Mouse (Mus musculus) hindbrain, embryonic 16.5 days (tissue): ENCODE measurements at regions not wholly inside any gene's neighbourhood (a gene's known extent, or its start where the extent isn't known, plus 50 kb on each side); places are given as distances from the start of the nearest gene placed in this dataset.

Source experiments
- ATAC-seq: fragments of 200-750 bp; cut with Nextera tagmentation; 2 replicates; pipeline ENCODE4 v1.8.0; 2017; ENCODE audit warnings: moderate TSS enrichment, moderate library complexity
- H3K27ac ChIP-seq: fragments of 300-500 bp; sonication (generic); 2 replicates; pipeline ENCODE4 v1.5.1; 2014; ENCODE audit warnings: low read depth, mild to moderate bottlenecking, control low read depth, low read length, moderate library complexity
- H3K27me3 ChIP-seq: fragments of 300-500 bp; sonication (generic); replicated peaks from 2 replicates; pipeline ENCODE4 v1.6.1; 2014; ENCODE audit warnings: low read length; ENCODE audit not compliant: control insufficient read depth, insufficient read depth
- H3K36me3 ChIP-seq: fragments of 300-500 bp; sonication (generic); 2 replicates; pipeline ENCODE4 v1.6.1; 2014; ENCODE audit warnings: mild to moderate bottlenecking, low read length, moderate library complexity, mixed read lengths; ENCODE audit not compliant: control insufficient read depth, insufficient read depth
- H3K4me1 ChIP-seq: fragments of 300-500 bp; sonication (generic); 2 replicates; pipeline ENCODE4 v1.6.1; 2014; ENCODE audit warnings: low read depth, low read length; ENCODE audit not compliant: control insufficient read depth, insufficient read depth
- H3K4me2 ChIP-seq: fragments of 300-500 bp; sonication (generic); 2 replicates; pipeline ENCODE4 v1.6.1; 2014; ENCODE audit warnings: mild to moderate bottlenecking, low read length, control low read depth, moderate library complexity
- H3K4me3 ChIP-seq: fragments of 300-500 bp; sonication (generic); 2 replicates; pipeline ENCODE4 v1.5.1; 2014; ENCODE audit warnings: mild to moderate bottlenecking, low read length, control low read depth, moderate library complexity
- H3K9ac ChIP-seq: fragments of 300-500 bp; sonication (generic); 2 replicates; pipeline ENCODE4 v1.6.1; 2014; ENCODE audit warnings: low read depth, mild to moderate bottlenecking, control low read depth, low read length, moderate library complexity
- H3K9me3 ChIP-seq: fragments of 300-500 bp; sonication (generic); 2 replicates; pipeline ENCODE4 v1.6.1; 2014; ENCODE audit warnings: mild to moderate bottlenecking, low read length, moderate library complexity; ENCODE audit not compliant: control insufficient read depth
- WGBS: fragments of 180-500 bp; shearing (Covaris S2); extraction: QIAGEN DNeasy Blood & Tissue Kit; methylation state at CpG from one replicate; pipeline ENCODE4 v1.1.7; 2014; 5-methylcytosine and 5-hydroxymethylcytosine counted together

DNA sequence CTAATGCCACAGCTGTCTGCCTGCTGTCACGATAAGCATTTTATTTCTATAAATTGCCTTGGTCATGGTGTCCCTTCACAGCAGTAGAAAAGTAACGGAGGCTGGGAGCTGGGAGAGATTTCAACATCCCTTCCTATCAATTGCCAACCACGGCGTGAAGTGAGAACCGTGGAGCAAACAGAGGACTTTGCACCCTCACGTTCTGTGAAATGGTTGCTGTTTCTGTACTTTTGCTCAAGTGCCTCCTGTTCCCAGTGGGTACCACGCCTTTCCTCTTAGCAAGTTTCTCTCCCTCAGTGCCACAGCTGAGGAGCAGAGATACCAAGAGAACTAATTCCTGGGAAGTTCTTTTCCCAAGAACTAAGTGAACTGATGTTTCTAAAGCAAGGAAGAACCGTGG is 99.6 kb upstream of the Hes1 start:
- H3K27me3 ChIP-seq: no peaks in the 10 kb centered on the region
- no peaks in the 10 kb centered on the region for H3K4me1 ChIP-seq
- H3K9ac ChIP-seq: no peak overlapping the region
- H3K4me3 ChIP-seq: no peak overlapping the region
- no peak overlapping the region for H3K27ac ChIP-seq
- no peak for ATAC-seq
- 94% methylated on average over 8 of the region's 8 CpGs for WGBS
- H3K9me3 ChIP-seq: no peaks in the 10 kb centered on the region
- no peak overlapping the region for H3K4me2 ChIP-seq
- no peaks in the 10 kb centered on the region for H3K36me3 ChIP-seq

DNA sequence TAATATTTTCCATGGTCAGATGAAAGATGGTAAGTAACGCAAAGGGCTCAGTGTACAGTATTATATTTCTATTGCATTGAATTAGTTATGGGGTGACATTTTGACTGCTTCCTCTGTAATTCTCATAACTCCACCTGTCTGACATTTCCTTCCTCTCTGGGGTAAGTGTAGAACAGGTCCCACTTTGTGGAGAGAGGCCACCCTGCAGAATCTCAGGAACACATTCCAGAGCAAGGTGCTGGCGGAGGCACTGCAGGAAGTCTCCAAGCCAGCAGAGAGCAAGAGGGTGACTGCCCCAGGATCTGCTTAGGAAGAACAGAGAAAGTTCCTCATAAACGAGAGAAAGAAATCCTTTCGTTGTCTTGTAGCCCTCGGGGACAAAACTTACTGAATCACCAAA is 95.4 kb upstream of the Hes1 start:
- ATAC-seq: no peak
- no peaks in the 10 kb centered on the region for H3K9me3 ChIP-seq
- WGBS: 75% methylated on average over 5 of the region's 5 CpGs

DNA sequence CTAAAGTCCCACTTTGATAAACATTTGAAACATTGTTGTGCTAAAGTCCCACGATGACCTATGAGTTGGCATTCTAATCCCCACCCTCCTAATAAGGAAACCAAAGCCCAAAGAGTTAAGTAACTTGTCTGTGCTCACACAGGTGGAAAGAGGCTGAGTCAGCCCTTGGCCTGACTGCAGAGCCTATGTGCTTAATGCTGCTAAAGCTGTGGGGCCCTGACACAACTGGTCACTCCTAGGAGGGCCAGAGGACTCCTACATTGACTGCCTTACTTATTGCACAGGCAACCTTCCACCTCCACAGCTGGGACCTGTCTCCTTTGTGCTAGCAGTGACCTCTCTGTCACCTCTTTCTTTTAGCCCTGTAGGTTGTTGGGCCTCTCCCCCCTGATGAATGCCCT is 91.4 kb upstream of the Hes1 start:
- Histone ChIP-seq H3K9ac (no peak overlapping the region), H3K4me1 (no peaks in the 10 kb centered on the region), H3K4me3 (no peak overlapping the region), H3K9me3 (no peaks in the 10 kb centered on the region), H3K27me3 (no peaks in the 10 kb centered on the region), H3K27ac (no peak overlapping the region), H3K36me3 (no peaks in the 10 kb centered on the region), H3K4me2 (no peak overlapping the region)
- no peak for ATAC-seq
- WGBS: 54% methylated on average over 1 of the region's 1 CpGs

More for the DNA sequence above, 95.4 kb upstream of the Hes1 start:
- no peaks in the 10 kb centered on the region for H3K36me3 ChIP-seq
- H3K4me3 ChIP-seq: no peak overlapping the region
- H3K4me1 ChIP-seq: no peaks in the 10 kb centered on the region
- H3K27me3 ChIP-seq: no peaks in the 10 kb centered on the region
- no peak overlapping the region for H3K27ac ChIP-seq
- H3K4me2 ChIP-seq: no peak overlapping the region
- H3K9ac ChIP-seq: no peak overlapping the region

DNA sequence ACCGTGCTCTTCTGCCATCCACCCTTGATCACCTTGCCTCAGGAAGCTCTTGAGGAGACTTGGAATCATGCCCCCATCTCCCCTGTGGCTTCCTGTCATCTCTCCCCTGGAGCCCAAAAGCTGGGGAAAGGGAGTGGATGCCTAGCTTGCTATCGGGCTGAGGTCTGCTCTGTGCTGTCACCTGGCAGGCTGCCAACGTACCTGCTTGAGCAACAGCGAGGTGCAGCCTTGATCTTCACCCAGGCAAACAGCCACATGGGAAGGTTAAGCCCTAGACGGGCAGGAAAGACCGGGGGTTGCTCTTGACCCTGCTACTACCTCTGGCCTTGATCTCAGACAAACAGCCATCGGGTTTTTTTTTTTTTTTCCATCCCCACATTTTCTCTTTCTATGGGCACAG is 90.9 kb upstream of the Hes1 start:
- no peaks in the 10 kb centered on the region for H3K4me1 ChIP-seq
- H3K4me2 ChIP-seq: no peak overlapping the region
- ATAC-seq: no peak
- 63% methylated on average over 7 of the region's 7 CpGs for WGBS
- H3K27ac ChIP-seq: no peak overlapping the region
- no peaks in the 10 kb centered on the region for H3K27me3 ChIP-seq
- no peak overlapping the region for H3K9ac ChIP-seq
- no peak overlapping the region for H3K4me3 ChIP-seq
- no peaks in the 10 kb centered on the region for H3K9me3 ChIP-seq
- no peaks in the 10 kb centered on the region for H3K36me3 ChIP-seq

DNA sequence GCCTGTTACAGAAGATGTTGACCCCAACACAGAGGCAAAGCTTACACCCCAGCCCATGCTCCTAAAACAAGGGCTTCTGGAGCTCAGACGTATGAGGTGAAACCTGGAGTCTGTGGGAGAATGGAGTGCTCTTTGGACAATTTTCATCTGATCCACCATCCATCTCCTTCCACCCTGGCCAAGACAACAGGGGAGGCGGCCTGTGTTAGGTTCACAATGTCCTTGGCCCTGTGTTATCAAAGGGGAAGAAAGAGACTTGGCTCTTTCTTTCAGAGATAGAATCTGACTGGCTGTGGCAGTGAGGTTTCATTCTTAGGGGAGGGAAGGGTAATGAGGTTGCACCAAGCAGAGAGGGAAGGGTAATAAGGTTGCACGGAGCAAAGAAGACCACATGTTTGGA is 88.4 kb upstream of the Hes1 start:
- Histone ChIP-seq H3K4me2 (no peak overlapping the region), H3K9me3 (no peaks in the 10 kb centered on the region), H3K36me3 (no peaks in the 10 kb centered on the region), H3K27ac (no peak overlapping the region), H3K9ac (no peak overlapping the region), H3K27me3 (no peaks in the 10 kb centered on the region), H3K4me3 (no peak overlapping the region), H3K4me1 (no peaks in the 10 kb centered on the region)
- ATAC-seq: no peak
- 92% methylated on average over 3 of the region's 3 CpGs for WGBS

DNA sequence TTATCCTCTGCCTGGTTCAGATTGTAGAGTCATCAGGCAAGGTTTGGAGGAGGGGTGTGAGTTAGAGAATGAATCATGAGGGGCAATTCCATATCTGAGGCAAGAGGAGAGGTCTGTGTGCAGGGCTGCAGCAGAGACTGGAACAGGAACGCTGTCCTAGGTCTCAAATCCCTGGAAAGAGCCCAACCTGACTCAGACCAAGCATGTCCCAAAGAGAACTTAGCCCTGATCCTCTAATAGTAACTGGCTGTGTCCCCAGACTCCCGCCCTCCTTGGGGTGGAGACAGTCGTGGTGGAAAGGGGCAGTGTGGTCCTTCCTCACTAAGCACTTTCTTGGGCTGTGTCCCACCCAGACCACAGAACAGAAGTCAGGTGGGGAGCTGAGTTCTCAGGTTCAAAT is 87.2 kb upstream of the Hes1 start:
- H3K9me3 ChIP-seq: no peaks in the 10 kb centered on the region
- no peak overlapping the region for H3K27ac ChIP-seq
- ATAC-seq: no peak
- H3K4me2 ChIP-seq: no peak overlapping the region
- H3K27me3 ChIP-seq: no peaks in the 10 kb centered on the region
- 83% methylated on average over 3 of the region's 3 CpGs for WGBS
- no peak overlapping the region for H3K9ac ChIP-seq
- no peaks in the 10 kb centered on the region for H3K4me1 ChIP-seq
- H3K4me3 ChIP-seq: no peak overlapping the region
- no peaks in the 10 kb centered on the region for H3K36me3 ChIP-seq

DNA sequence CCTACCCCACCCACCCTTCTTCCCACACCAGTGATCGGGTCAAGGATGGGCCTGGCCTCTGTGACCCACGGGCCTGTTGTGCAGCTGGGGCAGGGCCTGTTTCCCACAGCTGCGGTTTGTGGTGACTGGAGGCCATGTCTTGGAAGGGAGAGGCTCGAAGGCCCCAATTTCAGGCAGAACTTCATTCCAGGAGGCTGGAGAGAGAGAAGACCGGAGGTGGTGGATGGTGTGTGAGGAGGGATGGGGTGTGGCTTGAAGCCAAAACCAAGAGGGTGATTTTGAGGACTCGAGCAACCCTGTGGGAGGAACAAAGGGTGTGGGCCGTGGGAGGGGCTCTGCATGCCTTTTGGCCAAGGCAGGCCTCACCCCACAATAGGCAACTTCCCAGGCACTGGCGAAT is 86.5 kb upstream of the Hes1 start:
- Histone ChIP-seq H3K27me3 (no peaks in the 10 kb centered on the region), H3K27ac (no peak overlapping the region), H3K9ac (no peak overlapping the region), H3K36me3 (no peaks in the 10 kb centered on the region), H3K4me3 (no peak overlapping the region), H3K4me2 (no peak overlapping the region), H3K9me3 (no peaks in the 10 kb centered on the region), H3K4me1 (no peaks in the 10 kb centered on the region)
- ATAC-seq: no peak
- WGBS: 58% methylated on average over 8 of the region's 8 CpGs

DNA sequence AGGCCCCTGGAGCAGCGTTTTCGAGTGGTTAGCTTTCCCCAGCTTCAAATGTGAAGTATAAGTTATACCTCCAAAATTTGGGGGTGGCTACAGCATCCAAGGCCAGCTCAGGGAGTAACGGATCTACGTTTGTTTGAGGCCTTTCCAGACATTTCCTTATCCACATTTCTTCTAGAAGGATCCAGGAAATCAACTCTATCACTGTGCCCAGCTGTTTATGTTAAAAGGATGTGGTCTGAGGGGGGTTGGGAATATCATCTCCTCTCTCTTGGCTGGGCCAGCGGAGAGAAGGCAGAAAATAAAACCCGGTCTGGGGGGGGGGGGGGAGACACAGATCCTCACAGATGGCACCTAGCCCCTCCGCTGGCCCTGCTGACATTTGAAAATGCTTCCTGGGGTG is 85.1 kb upstream of the Hes1 start:
- no peak overlapping the region for H3K4me3 ChIP-seq
- no peak for ATAC-seq
- no peak overlapping the region for H3K9ac ChIP-seq
- H3K36me3 ChIP-seq: no peaks in the 10 kb centered on the region
- H3K9me3 ChIP-seq: no peaks in the 10 kb centered on the region
- no peak overlapping the region for H3K27ac ChIP-seq
- no peaks in the 10 kb centered on the region for H3K27me3 ChIP-seq
- no peak overlapping the region for H3K4me2 ChIP-seq
- WGBS: 78% methylated on average over 6 of the region's 7 CpGs
- no peaks in the 10 kb centered on the region for H3K4me1 ChIP-seq

DNA sequence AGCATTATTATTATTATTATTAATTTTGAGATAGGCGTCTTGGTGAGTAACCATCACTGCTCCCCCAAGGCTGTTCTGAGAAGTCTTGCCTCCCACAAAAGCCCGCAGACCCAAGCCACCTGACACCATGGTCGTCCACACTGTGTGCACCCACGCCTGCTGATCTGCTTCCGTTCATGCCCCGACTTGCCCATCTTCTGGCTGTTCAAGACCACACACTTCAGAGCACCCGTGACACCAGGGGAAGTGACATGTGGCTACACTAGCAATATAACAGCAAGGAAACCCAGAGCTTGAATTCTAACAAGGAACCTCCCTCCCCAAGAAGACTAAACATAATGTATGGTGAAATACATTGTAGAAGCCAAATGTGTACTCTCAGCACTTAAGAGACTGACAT is 82.6 kb upstream of the Hes1 start:
- no peak overlapping the region for H3K27ac ChIP-seq
- no peak overlapping the region for H3K4me2 ChIP-seq
- no peaks in the 10 kb centered on the region for H3K4me1 ChIP-seq
- WGBS: 89% methylated on average over 7 of the region's 7 CpGs
- no peaks in the 10 kb centered on the region for H3K27me3 ChIP-seq
- no peaks in the 10 kb centered on the region for H3K9me3 ChIP-seq
- H3K9ac ChIP-seq: no peak overlapping the region
- ATAC-seq: no peak
- H3K4me3 ChIP-seq: no peak overlapping the region
- no peaks in the 10 kb centered on the region for H3K36me3 ChIP-seq

DNA sequence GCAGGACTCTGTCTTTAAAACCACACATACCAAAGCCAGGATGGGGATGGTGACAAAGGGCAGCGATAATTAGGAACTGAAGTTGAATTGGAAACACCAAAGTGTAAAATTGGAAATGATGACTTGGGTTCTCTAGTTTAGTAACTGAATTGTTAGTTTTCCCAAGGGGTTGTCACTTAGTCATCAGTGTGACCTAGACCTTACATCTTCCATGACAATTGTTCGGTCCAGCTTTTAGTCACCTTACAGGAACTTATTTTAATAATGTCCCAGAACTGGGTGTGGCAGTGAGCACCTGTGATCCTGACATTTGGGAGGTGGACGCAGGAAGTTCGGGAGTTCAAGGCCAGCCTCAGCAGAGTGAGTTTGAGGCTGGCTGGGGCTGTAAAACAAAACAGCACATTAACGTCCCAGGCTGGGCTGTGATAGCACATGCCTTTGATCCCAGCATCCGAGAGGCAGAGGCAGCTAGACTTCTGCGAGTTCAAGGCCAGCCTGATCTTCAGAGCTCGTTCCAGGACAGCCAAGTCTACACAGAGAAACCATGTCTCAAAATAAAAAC is 81.9 kb upstream of the Hes1 start:
- WGBS: 94% methylated on average over 8 of the region's 8 CpGs
- H3K36me3 ChIP-seq: no peaks in the 10 kb centered on the region
- H3K4me2 ChIP-seq: no peak overlapping the region
- H3K9ac ChIP-seq: no peak overlapping the region
- ATAC-seq: no peak
- no peaks in the 10 kb centered on the region for H3K27me3 ChIP-seq
- H3K9me3 ChIP-seq: no peaks in the 10 kb centered on the region
- H3K27ac ChIP-seq: no peak overlapping the region
- H3K4me1 ChIP-seq: no peaks in the 10 kb centered on the region
- H3K4me3 ChIP-seq: no peak overlapping the region
